Mouse (Mus musculus) forebrain, embryonic 10.5 days (tissue): ENCODE data around the gene Fdx1l. TPM values are rescaled to one million over a fixed set of nuclear protein-coding genes. Genes with fewer than 3 reads are reported as not detected.

Experiments used
- microRNA counts: library from miRNA; unstranded; fragments of <30 nt; microRNA quantifications from one replicate; lab custom pipeline; 2017
- microRNA-seq: library from miRNA; unstranded; fragments of <30 nt; microRNA quantifications from one replicate; pipeline ENCODE4, GENCODE M21; 2017
- polyA plus RNA-seq: library from polyadenylated mRNA; unstranded; fragments of >200 nt; fragmentation: Nextera tagmentation; extraction: Ambion mirVana; gene quantifications from 2 replicates; pipeline ENCODE4 v1.2.1, GENCODE M21; 2016

Gene Fdx1l
- polyA plus RNA-seq, 1 experiment from 2014 or later, result 61.7 TPM

MicroRNAs encoded within 50 kb of the gene (microRNA counts, 519-probe panel; counts per million panel counts)
- microRNA mmu-miR-1900 (lab: Ali Mortazavi, UCI), result 4,351 counts per million, percentile 79 among the panel's probes with 10 or more counts

Small RNAs within 50 kb of the gene (microRNA-seq; reads per million reads assigned to microRNA genes)
- gene Mir1900 (not detected), gene Mir7082 (1.2 reads per million)

Other genes with a start within 250 kb of the Fdx1l start
- 1.2 and 1.9 TPM in 2 replicates for gene A230050P20Rik, start 205.0 kb downstream of the Fdx1l start, polyA plus RNA-seq
- gene Angptl6, start 193.9 kb downstream of the Fdx1l start, polyA plus RNA-seq, result 4.4 and 5.1 TPM in 2 replicates
- gene Ppan, start 185.4 kb downstream of the Fdx1l start, polyA plus RNA-seq, result 107 and 108 TPM in 2 replicates
- 425 and 433 TPM in 2 replicates for gene Eif3g, start 175.0 kb downstream of the Fdx1l start, polyA plus RNA-seq
- 171 and 174 TPM in 2 replicates for gene Dnmt1, start 113.7 kb downstream of the Fdx1l start, polyA plus RNA-seq
- gene S1pr2, start 96.8 kb downstream of the Fdx1l start, polyA plus RNA-seq, result 24.4 and 26.4 TPM in 2 replicates
- 152 and 154 TPM in 2 replicates for gene Mrpl4, start 70.9 kb downstream of the Fdx1l start, polyA plus RNA-seq
- gene Icam1, start 57.6 kb downstream of the Fdx1l start, polyA plus RNA-seq, result 4.1 and 5.8 TPM in 2 replicates
- 4.8 and 7.9 TPM in 2 replicates for gene Icam4, start 44.2 kb downstream of the Fdx1l start, polyA plus RNA-seq
- 0.05 TPM in 1 of 2 replicates, not detected in the other for gene Icam5, start 41.5 kb downstream of the Fdx1l start, polyA plus RNA-seq
- gene Zglp1, start 6.5 kb downstream of the Fdx1l start, polyA plus RNA-seq, result 1.5 and 1.9 TPM in 2 replicates
- gene Gm49373, start 518 bp downstream of the Fdx1l start, polyA plus RNA-seq, result 0.50 and 0.82 TPM in 2 replicates
- 3.1 and 3.3 TPM in 2 replicates for gene Gm38431, start 18.4 kb upstream of the Fdx1l start, polyA plus RNA-seq
- gene Raver1, start 18.4 kb upstream of the Fdx1l start, polyA plus RNA-seq, result 94.3 and 103 TPM in 2 replicates
- gene Tyk2, start 57.6 kb upstream of the Fdx1l start, polyA plus RNA-seq, result 12.6 and 13.4 TPM in 2 replicates
- gene Cdc37, start 76.4 kb upstream of the Fdx1l start, polyA plus RNA-seq, result 351 and 371 TPM in 2 replicates
- gene Pde4a, start 92.1 kb upstream of the Fdx1l start, polyA plus RNA-seq, result 3.8 and 4.3 TPM in 2 replicates
- 46.7 and 48.6 TPM in 2 replicates for gene Keap1, start 165.7 kb upstream of the Fdx1l start, polyA plus RNA-seq
- 0.07 and 0.10 TPM in 2 replicates for gene S1pr5, start 174.8 kb upstream of the Fdx1l start, polyA plus RNA-seq
- gene Atg4d, start 191.7 kb upstream of the Fdx1l start, polyA plus RNA-seq, result 45.2 and 48.5 TPM in 2 replicates
- gene Kri1, start 214.4 kb upstream of the Fdx1l start, polyA plus RNA-seq, result 18.3 and 18.8 TPM in 2 replicates
- 40.4 and 42.9 TPM in 2 replicates for gene Cdkn2d, start 217.8 kb upstream of the Fdx1l start, polyA plus RNA-seq
- 6.3 and 8.5 TPM in 2 replicates for gene Ap1m2, start 238.7 kb upstream of the Fdx1l start, polyA plus RNA-seq
- gene Slc44a2, start 247.1 kb upstream of the Fdx1l start, polyA plus RNA-seq, result 62.6 and 71.5 TPM in 2 replicates